Mouse (Mus musculus) myocyte (in vitro differentiated cells): ENCODE data around the gene Adsl. TPM values are rescaled to one million over a fixed set of nuclear protein-coding genes. Genes with fewer than 3 reads are reported as not detected.

Experiments used
- H3K27me3 ChIP-seq: one replicate; pipeline ENCODE4 v1.6.1; 2011; ENCODE audit not compliant: control insufficient read depth, insufficient read depth, insufficient read length
- H3K36me3 ChIP-seq: one replicate; pipeline ENCODE4 v1.6.1; 2011; ENCODE audit not compliant: control insufficient read depth, insufficient read depth
- H3K4me2 ChIP-seq: one replicate; pipeline ENCODE4 v1.6.1; 2011; ENCODE audit warnings: low read depth, control low read depth
- H3K4me3 ChIP-seq: one replicate; pipeline ENCODE4 v1.5.1; 2011; ENCODE audit warnings: mild to moderate bottlenecking, control low read depth, moderate library complexity
- H3K79me2 ChIP-seq: one replicate; pipeline ENCODE4 v1.6.1; 2011; ENCODE audit not compliant: control insufficient read depth, insufficient read depth
- H3ac ChIP-seq: one replicate; pipeline ENCODE4 v1.6.1; 2011; ENCODE audit not compliant: control insufficient read depth, insufficient read length
- CEBPB ChIP-seq: IDR thresholded peaks from 2 replicates; pipeline ENCODE4 v1.6.1; 2011; ENCODE audit warnings: mild to moderate bottlenecking, moderate library complexity; ENCODE audit not compliant: poor library complexity, insufficient read depth, severe bottlenecking
- E2F4 ChIP-seq: IDR thresholded peaks from one replicate; pipeline ENCODE4 v1.6.1; 2011; ENCODE audit warnings: mild to moderate bottlenecking, control low read depth, moderate library complexity; ENCODE audit not compliant: insufficient read depth
- MAX ChIP-seq: IDR thresholded peaks from one replicate; pipeline ENCODE4 v1.6.1; 2011; ENCODE audit warnings: low read depth, mild to moderate bottlenecking, control low read depth
- MYOD1 ChIP-seq, 3 experiments: IDR thresholded peaks; one replicate each; pipeline ENCODE4 v1.6.1; 2011; ENCODE audit warnings: control low read depth in 2 of 3, low read depth in 2 of 3, mild to moderate bottlenecking in 2 of 3, moderate library complexity in 1 of 3; ENCODE audit not compliant: insufficient read length in 2 of 3, control insufficient read depth in 1 of 3
- MYOG ChIP-seq, 3 experiments: IDR thresholded peaks; one replicate each; pipeline ENCODE4 v1.6.1; 2011; ENCODE audit warnings: control low read depth in 2 of 3, low read depth in 2 of 3, mild to moderate bottlenecking in 2 of 3; ENCODE audit not compliant: insufficient read length in 2 of 3, control insufficient read depth in 1 of 3, insufficient read depth in 1 of 3
- POLR2A ChIP-seq: IDR thresholded peaks from one replicate; pipeline ENCODE4 v1.6.1; 2011; ENCODE audit warnings: low read depth, mild to moderate bottlenecking, control low read depth, moderate library complexity; ENCODE audit not compliant: insufficient read length
- POLR2AphosphoS2 ChIP-seq: IDR thresholded peaks from one replicate; pipeline ENCODE4 v1.6.1; 2011; ENCODE audit warnings: low read depth, control low read depth; ENCODE audit not compliant: insufficient read length
- REST ChIP-seq: IDR thresholded peaks from one replicate; pipeline ENCODE4 v1.6.1; 2011; ENCODE audit warnings: mild to moderate bottlenecking, control low read depth, moderate library complexity; ENCODE audit not compliant: insufficient read depth, insufficient read length
- SRF ChIP-seq: IDR thresholded peaks from one replicate; pipeline ENCODE4 v1.6.1; 2011; ENCODE audit warnings: low read depth; ENCODE audit not compliant: control insufficient read depth, insufficient read length
- TCF12 ChIP-seq: IDR thresholded peaks from one replicate; pipeline ENCODE4 v1.6.1; 2011; ENCODE audit warnings: mild to moderate bottlenecking, control low read depth; ENCODE audit not compliant: poor library complexity, insufficient read depth, severe bottlenecking
- TCF3 ChIP-seq: IDR thresholded peaks from one replicate; pipeline ENCODE4 v1.6.1; 2011; ENCODE audit warnings: low read depth, control low read depth; ENCODE audit not compliant: insufficient read length
- USF1 ChIP-seq: IDR thresholded peaks from one replicate; pipeline ENCODE4 v1.6.1; 2011; ENCODE audit warnings: low read depth, mild to moderate bottlenecking, control low read depth, moderate library complexity
- polyA plus RNA-seq: library from polyadenylated mRNA; unstranded; fragments of >200 nt; fragmentation: generic; extraction: Trizol; gene quantifications from one replicate; pipeline ENCODE4 v1.2.1, GENCODE M21; 2012; ENCODE audit warnings: missing spikeins

The Adsl gene
- polyA plus RNA-seq, 1 experiment, result 151 TPM

DNA sequence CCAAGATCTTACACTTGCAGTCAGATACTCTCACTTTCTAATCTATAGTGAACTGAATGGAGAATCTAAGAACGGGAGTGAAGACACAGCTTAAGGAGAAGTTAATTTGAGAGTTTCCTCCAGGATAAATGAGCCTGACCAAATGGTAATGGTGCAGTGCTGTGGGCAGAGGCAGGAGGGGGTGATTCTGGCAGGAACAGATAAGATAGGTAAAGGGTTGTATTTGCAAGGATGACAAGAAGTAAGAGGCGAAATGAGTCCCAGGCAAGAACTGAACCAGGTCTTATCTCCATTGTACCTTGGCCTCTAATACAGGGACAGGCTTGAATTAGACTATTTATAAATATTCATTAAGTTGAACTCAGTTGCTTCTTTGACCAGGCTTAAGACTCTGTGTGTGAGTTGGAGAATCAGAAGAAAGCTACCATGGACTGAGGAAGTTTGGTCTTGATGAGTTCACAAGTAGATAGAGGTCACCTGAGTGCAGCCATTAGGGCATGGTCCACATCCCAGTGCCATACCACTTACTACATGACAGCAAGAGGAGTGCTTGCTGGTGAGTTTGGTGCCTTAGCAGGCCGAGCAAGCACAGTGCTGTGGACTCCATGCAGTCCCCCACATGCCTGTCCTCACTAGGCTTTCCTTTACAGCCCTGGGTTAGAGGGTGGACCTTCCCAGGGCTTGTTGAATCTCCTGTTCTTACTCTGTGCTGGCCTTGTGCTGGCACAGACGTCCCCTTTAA is 37.3 kb upstream of the Adsl start:
- H3K4me2 ChIP-seq, result no peak overlapping the region
- no peaks in the 10 kb centered on the region for H3K79me2 ChIP-seq
- H3K4me3 ChIP-seq, result no peak overlapping the region
- peaks cover 52% of the 10 kb centered on the region for H3K36me3 ChIP-seq
- H3ac ChIP-seq, result no peak overlapping the region
- TF ChIP-seq TCF12 (no peak), MYOD1 (IDR thresholded peaks at IDR 0.05; ENCODE audit: control insufficient read depth in 1 of 3, insufficient read length in 2 of 3, low read depth in 2 of 3) (no peak), E2F4 (no peak), REST (no peak), MYOG (IDR thresholded peaks at IDR 0.05; ENCODE audit: control insufficient read depth in 1 of 3, insufficient read depth in 1 of 3, insufficient read length in 2 of 3, low read depth in 2 of 3) (no peak), TCF3 (no peak), SRF (no peak), POLR2A (no peak), POLR2AphosphoS2 (no peak), USF1 (no peak), MAX (no peak), CEBPB (no peak)
- no peaks in the 10 kb centered on the region for H3K27me3 ChIP-seq

DNA sequence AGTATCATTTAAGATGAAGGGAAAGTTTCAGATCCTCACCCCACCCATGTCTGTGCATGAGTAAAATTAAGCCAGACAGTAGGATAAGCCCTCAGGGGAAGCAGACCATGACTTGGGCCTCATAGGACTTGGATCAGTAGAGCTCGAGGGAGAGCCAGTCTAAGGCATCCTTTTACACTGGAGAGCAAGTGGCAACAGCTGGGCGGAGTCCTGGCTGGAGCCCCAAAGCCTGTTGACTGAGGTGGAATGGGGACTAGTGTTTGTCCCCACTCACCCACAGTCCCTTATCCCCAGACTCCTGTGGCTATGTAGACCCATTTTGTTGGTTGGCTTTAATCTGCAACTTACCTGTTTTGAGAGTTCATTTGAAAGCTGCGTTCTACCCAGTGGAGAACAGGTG is 36.1 kb upstream of the Adsl start:
- Histone ChIP-seq H3K4me2 (no peak overlapping the region), H3K4me3 (no peak overlapping the region), H3K27me3 (no peaks in the 10 kb centered on the region), H3ac (no peak overlapping the region), H3K36me3 (peaks cover 61% of the 10 kb centered on the region), H3K79me2 (no peaks in the 10 kb centered on the region)
- TF ChIP-seq E2F4, result no peak
- no peak for TF ChIP-seq REST
- no peak for TF ChIP-seq USF1
- no peak for TF ChIP-seq MAX
- TF ChIP-seq MYOD1 (IDR thresholded peaks at IDR 0.05; ENCODE audit: control insufficient read depth in 1 of 3, insufficient read length in 2 of 3, low read depth in 2 of 3), result no peak
- TF ChIP-seq POLR2A, result no peak
- no peak for TF ChIP-seq TCF12
- TF ChIP-seq SRF, result no peak
- no peak for TF ChIP-seq MYOG (IDR thresholded peaks at IDR 0.05; ENCODE audit: control insufficient read depth in 1 of 3, insufficient read depth in 1 of 3, insufficient read length in 2 of 3, low read depth in 2 of 3)
- TF ChIP-seq TCF3, result no peak
- TF ChIP-seq CEBPB, result no peak
- no peak for TF ChIP-seq POLR2AphosphoS2

DNA sequence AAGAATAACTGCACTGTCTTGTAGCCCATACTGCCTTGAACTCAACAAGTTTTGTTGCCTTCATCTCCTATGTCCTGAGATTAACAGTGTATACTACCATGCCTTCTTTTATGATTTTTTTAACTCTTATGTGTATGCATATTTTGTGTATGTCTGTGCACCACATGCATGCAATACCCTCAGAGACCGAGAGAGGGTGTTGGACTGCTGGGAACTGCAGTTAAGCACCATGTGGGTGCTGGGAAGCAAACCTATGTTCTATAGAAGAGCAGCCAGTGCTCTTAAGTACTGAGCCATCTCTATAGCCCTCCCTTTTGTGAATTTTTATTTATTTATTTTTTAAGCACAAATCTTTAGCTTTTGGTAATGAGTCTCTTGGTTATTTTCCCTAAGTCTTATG is 34.5 kb upstream of the Adsl start:
- TF ChIP-seq TCF12 (no peak), POLR2A (no peak), USF1 (no peak), TCF3 (no peak), MYOG (IDR thresholded peaks at IDR 0.05; ENCODE audit: control insufficient read depth in 1 of 3, insufficient read depth in 1 of 3, insufficient read length in 2 of 3, low read depth in 2 of 3) (no peak), REST (no peak), MYOD1 (IDR thresholded peaks at IDR 0.05; ENCODE audit: control insufficient read depth in 1 of 3, insufficient read length in 2 of 3, low read depth in 2 of 3) (no peak), E2F4 (no peak), CEBPB (no peak), MAX (no peak), POLR2AphosphoS2 (no peak), SRF (no peak)
- no peak overlapping the region for H3K4me3 ChIP-seq
- H3ac ChIP-seq, result no peak overlapping the region
- no peaks in the 10 kb centered on the region for H3K79me2 ChIP-seq
- H3K27me3 ChIP-seq, result no peaks in the 10 kb centered on the region
- peaks cover 70% of the 10 kb centered on the region for H3K36me3 ChIP-seq
- H3K4me2 ChIP-seq, result no peak overlapping the region

DNA sequence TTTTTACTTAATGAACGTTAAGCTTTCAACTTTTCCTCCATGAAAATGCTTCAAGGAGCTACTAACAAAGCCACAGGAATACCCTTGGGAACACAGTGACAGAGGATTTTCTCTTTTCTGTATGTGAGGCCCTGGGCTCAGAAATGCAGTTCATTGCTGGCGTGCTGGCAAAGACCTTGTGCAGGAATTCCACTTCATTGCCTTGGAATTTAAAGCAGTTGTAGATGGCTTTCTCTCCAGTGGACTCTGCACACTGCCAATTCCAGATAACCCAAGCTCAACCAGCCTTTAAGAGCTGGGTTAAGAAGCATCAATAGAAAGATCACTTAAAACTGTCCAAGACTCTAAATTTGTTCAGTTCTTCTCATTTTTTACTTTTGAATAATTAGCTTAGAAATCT is 32.4 kb upstream of the Adsl start:
- H3K79me2 ChIP-seq, result no peaks in the 10 kb centered on the region
- peaks cover 78% of the 10 kb centered on the region for H3K36me3 ChIP-seq
- H3K4me3 ChIP-seq, result no peak overlapping the region
- TF ChIP-seq TCF12 (no peak), REST (no peak), MYOG (IDR thresholded peaks at IDR 0.05; ENCODE audit: control insufficient read depth in 1 of 3, insufficient read depth in 1 of 3, insufficient read length in 2 of 3, low read depth in 2 of 3) (no peak), CEBPB (no peak), MAX (no peak), E2F4 (no peak), MYOD1 (IDR thresholded peaks at IDR 0.05; ENCODE audit: control insufficient read depth in 1 of 3, insufficient read length in 2 of 3, low read depth in 2 of 3) (no peak), TCF3 (no peak), USF1 (no peak), SRF (no peak), POLR2AphosphoS2 (no peak), POLR2A (no peak)
- H3ac ChIP-seq, result no peak overlapping the region
- no peaks in the 10 kb centered on the region for H3K27me3 ChIP-seq
- no peak overlapping the region for H3K4me2 ChIP-seq
